Mouse (Mus musculus) cerebral cortex, adult 2 months (tissue): Measurements from ENCODE around the gene Hsd17b14.

Source experiments
- WGBS: fragments of 180-500 bp; shearing (Covaris S2); methylation state at CpG from one replicate; pipeline ENCODE4 v1.1.7; 2018; 5-methylcytosine and 5-hydroxymethylcytosine counted together

Gene Hsd17b14

GRCm38 (mm10) chr7:45567112-45567779 is 12.6 kb downstream of the Hsd17b14 start:
- WGBS, result 80% methylated on average over 8 of the region's 8 CpGs

DNA sequence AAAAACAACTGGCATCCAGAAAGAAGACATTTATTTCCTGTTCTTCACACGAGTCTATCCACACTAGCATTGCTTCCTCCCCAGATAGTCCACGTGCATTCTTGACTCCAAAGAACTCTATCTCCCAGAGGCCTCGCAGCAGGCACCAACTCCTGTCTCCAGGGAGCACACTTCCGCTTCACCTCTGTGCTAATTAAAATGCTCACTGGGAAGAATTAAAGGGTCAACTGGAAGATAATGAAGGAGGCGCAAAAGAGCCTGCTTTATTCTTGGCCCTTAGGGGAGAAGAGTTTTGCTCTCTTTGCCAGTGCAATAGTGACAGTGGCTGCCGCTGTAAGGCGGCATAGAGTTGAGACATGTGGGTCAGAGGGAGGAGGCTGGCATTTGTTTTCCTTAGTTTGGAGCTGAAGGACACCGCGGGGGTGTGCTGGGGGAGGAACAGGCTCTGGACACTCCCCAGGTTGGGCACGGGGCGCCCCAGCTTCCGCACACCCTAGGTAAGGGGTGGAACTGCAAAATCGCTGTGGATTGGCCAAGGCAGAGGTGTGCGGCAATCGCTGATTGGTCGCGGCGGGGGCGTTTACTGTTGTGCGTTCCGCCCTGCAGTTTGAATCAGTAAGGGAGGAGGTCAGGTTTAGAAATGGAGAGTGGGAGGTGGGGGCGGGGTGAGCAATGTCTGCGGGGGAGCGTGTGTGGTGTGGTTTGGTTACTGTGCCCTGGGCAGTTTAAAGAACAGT is 13.3 kb downstream of the Hsd17b14 start:
- WGBS, result 3% methylated on average over 24 of the region's 24 CpGs

DNA sequence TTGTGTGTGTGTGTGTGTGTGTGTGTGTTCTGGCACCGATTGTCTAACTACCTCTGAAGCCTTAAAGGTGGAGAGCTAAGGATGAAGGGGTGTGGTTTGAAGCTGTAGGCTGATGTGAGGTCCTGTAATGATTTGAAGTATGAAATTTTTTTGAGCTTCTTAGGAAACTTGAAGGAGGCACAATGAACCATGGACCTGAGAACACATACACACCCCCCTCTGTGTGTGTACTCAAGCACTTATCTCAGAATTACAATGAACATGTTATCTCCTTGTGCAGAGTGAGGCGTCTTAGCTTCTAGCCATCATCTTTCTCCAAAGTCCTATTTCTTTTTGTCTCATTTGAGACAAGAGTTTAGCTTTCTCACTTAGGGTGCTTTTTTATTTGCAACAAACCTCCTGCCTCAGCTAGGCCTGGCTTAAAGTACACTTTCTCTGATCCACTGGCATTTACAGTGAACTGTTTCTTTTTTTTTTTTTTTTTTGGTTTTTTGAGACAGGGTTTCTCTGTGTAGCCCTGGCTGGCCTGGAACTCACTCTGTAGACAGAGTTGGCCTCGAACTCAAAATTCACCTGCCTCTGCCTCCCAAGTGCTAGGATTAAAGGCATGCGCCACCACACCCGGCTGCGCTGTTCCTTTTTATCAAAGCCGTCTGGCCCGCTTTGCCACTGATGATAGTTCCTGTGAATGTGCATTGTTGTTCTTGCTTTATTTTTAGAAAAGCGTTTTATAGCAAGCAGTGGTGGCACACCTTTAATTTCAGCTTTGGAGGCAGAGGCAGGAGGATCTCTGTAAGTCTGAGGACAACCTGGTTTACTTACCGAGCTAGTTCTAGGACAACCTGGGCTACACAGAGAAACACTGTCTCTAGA is 14.1 kb downstream of the Hsd17b14 start:
- WGBS, result 78% methylated on average over 10 of the region's 10 CpGs

- WGBS, result 1% methylated on average over 41 of the region's 42 CpGs
Observed at GRCm38 (mm10) chr7:45570103-45570741, 15.5 kb downstream of the Hsd17b14 start, which contains the start of gene Bcat2. Bcat2 (plus strand) TSS chr7:45570153.

GRCm38 (mm10) chr7:45571966-45572365 is 17.3 kb downstream of the Hsd17b14 start:
- WGBS, result 55% methylated on average over 1 of the region's 1 CpGs

GRCm38 (mm10) chr7:45573954-45574353 is 19.3 kb downstream of the Hsd17b14 start:
- WGBS, result 81% methylated on average over 8 of the region's 8 CpGs

- 91% methylated on average over 15 of the region's 15 CpGs for WGBS
Observed at GRCm38 (mm10) chr7:45574472-45575379, 20.0 kb downstream of the Hsd17b14 start.

GRCm38 (mm10) chr7:45585923-45586322 is 31.2 kb downstream of the Hsd17b14 start:
- 91% methylated on average over 6 of the region's 6 CpGs for WGBS

- WGBS, result 95% methylated on average over 23 of the region's 23 CpGs
Observed at GRCm38 (mm10) chr7:45587631-45588592, 33.2 kb downstream of the Hsd17b14 start.

- WGBS, result under 1% methylated on average over 19 of the region's 19 CpGs
Observed at GRCm38 (mm10) chr7:45589173-45589572, 34.5 kb downstream of the Hsd17b14 start.

GRCm38 (mm10) chr7:45589898-45590297 is 35.2 kb downstream of the Hsd17b14 start:
- 94% methylated on average over 5 of the region's 5 CpGs for WGBS

GRCm38 (mm10) chr7:45590874-45591273 is 36.2 kb downstream of the Hsd17b14 start:
- 64% methylated on average over 3 of the region's 3 CpGs for WGBS

GRCm38 (mm10) chr7:45591880-45592279 is 37.2 kb downstream of the Hsd17b14 start:
- WGBS, result 86% methylated on average over 7 of the region's 7 CpGs

DNA sequence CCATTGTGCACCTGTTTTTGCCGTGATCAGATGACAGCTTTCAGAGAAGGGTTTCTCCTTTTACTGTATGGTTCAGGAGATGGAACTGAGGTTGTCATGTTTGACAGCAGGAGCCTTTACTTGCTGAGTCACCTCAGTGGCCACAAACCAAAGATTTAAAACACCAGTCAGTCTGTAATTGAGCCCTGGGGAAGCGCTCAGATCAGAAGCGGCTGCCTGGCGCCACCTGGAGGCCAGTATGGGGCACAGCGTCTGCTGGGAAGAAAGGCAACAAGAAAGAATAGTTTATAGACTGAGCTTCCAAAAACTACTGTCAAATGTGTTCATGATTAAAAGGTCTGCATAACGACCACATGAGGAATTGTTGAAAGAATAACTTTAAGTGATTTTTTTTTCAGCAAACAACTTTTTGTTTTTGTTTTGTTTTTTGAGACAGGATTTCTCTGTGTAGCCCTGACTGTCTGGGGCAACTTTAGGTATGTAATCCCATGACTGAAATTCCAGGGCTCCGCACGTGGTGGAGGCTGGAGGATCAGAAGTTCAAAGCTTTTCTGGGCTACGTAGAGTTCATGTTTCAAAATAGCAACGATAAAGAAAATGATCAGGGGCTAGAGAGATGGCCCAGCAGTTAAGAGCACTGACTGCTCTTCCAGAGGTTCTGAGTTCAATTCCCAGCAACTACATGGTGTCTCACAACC is 38.6 kb downstream of the Hsd17b14 start:
- 23% methylated on average over 10 of the region's 10 CpGs for WGBS

DNA sequence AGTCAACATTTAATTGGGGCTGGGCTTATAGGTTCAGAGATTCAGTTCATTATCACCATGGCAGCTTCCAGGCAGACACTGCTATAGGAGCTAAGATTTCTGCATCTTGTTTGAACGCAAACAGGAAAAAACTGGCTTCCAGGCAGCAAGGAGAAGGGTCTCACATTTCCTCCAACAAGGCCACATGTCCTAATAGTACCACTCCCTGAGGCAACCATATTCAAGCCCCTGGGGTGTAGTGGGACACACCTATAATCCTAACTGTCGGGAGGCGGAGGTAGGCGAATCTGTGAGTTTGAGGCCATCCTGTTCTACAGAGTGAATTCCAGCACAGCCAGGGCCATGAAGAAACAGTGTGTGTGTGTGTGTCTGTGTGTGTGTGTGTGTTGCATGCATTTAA is 40.5 kb downstream of the Hsd17b14 start:
- 87% methylated on average over 4 of the region's 4 CpGs for WGBS

DNA sequence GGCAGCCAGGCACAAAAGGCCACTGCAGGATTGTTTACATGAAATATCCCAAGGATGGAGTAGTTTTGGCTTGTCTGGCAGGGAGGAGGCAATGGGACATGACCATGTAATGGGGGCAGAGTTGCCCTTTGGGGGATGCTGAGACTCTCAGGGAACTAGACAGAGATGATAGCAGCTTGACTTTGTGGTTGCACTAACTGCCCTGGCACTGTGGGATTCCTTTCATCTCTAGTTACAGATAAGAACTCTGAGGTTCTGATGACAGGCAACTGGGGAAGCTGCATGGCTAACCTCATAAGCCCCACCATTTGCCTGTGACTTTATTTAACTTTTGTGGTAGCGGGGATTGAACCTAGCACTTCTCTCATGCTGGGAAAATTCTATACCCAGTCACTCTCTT is 41.4 kb downstream of the Hsd17b14 start:
- WGBS, result 94% methylated on average over 1 of the region's 1 CpGs

GRCm38 (mm10) chr7:45597013-45597412 is 42.3 kb downstream of the Hsd17b14 start:
- whole genome bisulfite sequencing, result 94% methylated on average over 5 of the region's 5 CpGs

DNA sequence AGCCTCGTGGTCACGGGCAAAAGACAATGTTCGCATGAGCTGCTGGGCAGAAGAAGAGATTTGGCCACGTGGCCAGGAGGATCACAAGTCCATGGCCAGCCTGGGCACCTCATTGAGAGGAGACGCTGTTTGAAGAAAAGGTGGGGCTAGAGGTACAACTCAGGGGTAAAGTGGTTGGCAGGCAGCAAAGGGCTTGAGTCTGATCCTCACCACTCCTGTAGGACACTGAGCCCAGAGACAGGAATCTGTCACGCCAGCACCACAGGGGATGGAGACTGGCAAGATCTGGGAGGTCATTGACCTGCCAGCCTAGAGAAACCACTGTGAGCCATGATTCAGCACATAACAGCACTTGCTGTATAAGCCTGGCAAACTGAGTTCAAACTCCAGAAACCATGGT is 42.8 kb downstream of the Hsd17b14 start:
- 91% methylated on average over 6 of the region's 6 CpGs for WGBS
